Mouse (Mus musculus) thymus, adult 2 months (tissue): ENCODE measurements around the gene Dennd6b. TPM values are rescaled to one million over a fixed set of nuclear protein-coding genes. Genes with fewer than 3 reads are reported as not detected.
A peak's percentile ranks its signal among the peaks of the same experiment; 100 is the strongest.

Experiments
- DNase-seq: peaks from one replicate; pipeline ENCODE4 v3.0.0; 2021
- H3K27ac ChIP-seq: fragments of 200-500 bp; 2 replicates; pipeline ENCODE4 v1.5.1; 2012; ENCODE audit warnings: low read length, control low read depth; ENCODE audit not compliant: control insufficient read depth, insufficient read depth
- H3K27me3 ChIP-seq: fragments of 200-500 bp; 2 replicates; pipeline ENCODE4 v1.6.1; 2012; ENCODE audit warnings: mild to moderate bottlenecking, low read length, moderate library complexity, mixed read lengths; ENCODE audit not compliant: control insufficient read depth, insufficient read depth
- H3K36me3 ChIP-seq: fragments of 200-500 bp; 2 replicates; pipeline ENCODE4 v1.6.1; 2012; ENCODE audit warnings: mild to moderate bottlenecking, low read length, moderate library complexity; ENCODE audit not compliant: control insufficient read depth, insufficient read depth
- H3K4me1 ChIP-seq: fragments of 200-500 bp; replicated peaks from 2 replicates; pipeline ENCODE4 v1.6.1; 2012; ENCODE audit warnings: low read length; ENCODE audit not compliant: control insufficient read depth, insufficient read depth
- H3K4me3 ChIP-seq: fragments of 200-500 bp; 2 replicates; pipeline ENCODE4 v1.5.1; 2012; ENCODE audit warnings: mild to moderate bottlenecking, low read length, control low read depth, moderate library complexity; ENCODE audit not compliant: control insufficient read depth, insufficient read depth
- CTCF ChIP-seq: fragments of 200-500 bp; IDR thresholded peaks from 2 replicates; pipeline ENCODE4 v1.5.1; 2012; ENCODE audit warnings: mild to moderate bottlenecking, control low read depth, low read length, moderate library complexity, borderline replicate concordance; ENCODE audit not compliant: control insufficient read depth, poor library complexity, insufficient read depth; ENCODE audit errors: extremely low read depth
- POLR2A ChIP-seq: fragments of 200-500 bp; IDR thresholded peaks from 2 replicates; pipeline ENCODE4 v1.6.1; 2012; ENCODE audit warnings: mild to moderate bottlenecking, low read length, control low read depth, moderate library complexity; ENCODE audit not compliant: control insufficient read depth, poor library complexity, insufficient read depth; ENCODE audit errors: extremely low read depth
- WGBS: fragments of 180-500 bp; shearing (Covaris S2); methylation state at CpG from one replicate; pipeline ENCODE4 v1.1.7; 2018; 5-methylcytosine and 5-hydroxymethylcytosine counted together
- polyA plus RNA-seq: library from polyadenylated mRNA; depleted of rRNA; stranded (reverse); fragments of >200 nt; gene quantifications from 2 replicates; pipeline ENCODE4 v1.2.3, GENCODE M21; 2012

The Dennd6b gene
- polyA plus RNA-seq, 1 experiment = 50.1 TPM

DNA sequence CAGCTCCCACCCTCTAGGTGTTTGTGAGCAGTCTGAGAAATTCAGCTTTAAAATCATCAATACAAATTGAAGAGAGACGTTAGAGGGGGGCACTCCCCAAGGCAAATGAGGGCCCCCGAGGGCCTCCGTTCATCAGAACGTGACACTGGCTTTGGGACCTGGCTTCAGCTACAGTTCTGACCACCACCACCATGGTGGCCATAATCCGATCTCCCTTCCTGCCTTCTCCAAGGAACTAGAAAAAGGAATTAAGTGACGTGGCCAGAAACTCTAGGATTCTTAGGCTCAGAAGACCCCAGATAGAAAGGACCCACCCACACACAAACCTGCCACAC is 16.7 kb downstream of the Dennd6b start:
- Histone ChIP-seq H3K4me3 (no peak overlapping the region), H3K36me3 (no peaks in the 10 kb centered on the region), H3K27me3 (peaks cover 5% of the 10 kb centered on the region; the same call in 1 of the 2 replicates), H3K27ac (peak overlapping the region; percentile 18; the same call in 1 of the 2 replicates), H3K4me1 (peaks cover 22% of the 10 kb centered on the region; the same call in 1 of the 2 replicates)
- TF ChIP-seq CTCF (no peak), POLR2A (no peak)
- no peak for DNase-seq
- 64% methylated on average over 6 of the region's 6 CpGs for WGBS

DNA sequence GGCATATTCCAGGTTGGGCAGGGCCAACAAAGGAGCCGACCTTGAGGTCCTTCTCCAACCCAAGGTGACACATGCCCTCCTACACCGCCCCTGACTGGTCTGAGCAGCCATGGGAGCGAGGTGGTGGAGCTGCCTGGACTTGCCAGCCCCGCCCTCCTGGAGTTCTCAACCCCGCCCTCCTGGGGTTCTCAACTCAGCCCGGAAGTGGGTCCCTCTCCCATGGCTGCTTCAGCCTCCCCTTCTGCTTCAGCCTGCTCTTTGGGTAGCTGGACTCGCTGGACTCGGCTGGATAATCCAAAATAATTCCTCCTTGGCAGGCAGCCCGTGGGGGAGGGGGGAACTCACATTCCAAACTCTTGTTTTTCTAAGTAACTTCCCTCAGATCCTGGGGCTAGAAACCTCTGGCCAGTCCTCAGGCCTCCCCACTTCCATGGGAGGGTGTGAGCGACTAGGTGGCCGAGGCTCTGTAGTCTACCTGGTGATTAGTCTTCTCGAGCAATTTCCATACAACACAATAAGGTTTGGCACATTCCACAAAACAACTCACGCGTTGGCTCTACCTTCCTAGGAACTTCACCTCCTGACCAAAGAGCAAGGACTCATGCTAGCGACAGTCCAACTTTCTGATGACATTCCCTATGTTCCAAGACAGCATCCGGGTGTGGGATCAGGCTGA is 17.2 kb downstream of the Dennd6b start:
- peaks cover 5% of the 10 kb centered on the region; the same call in 1 of the 2 replicates for H3K27me3 ChIP-seq
- H3K36me3 ChIP-seq = no peaks in the 10 kb centered on the region
- H3K4me3 ChIP-seq = no peak overlapping the region
- 51% methylated on average over 16 of the region's 16 CpGs for WGBS
- TF ChIP-seq CTCF (no peak), POLR2A (no peak)
- DNase-seq = peak; percentile 18
- peaks cover 22% of the 10 kb centered on the region; the same call in 1 of the 2 replicates for H3K4me1 ChIP-seq
- H3K27ac ChIP-seq = peak overlapping the region; percentile 18; the same call in 1 of the 2 replicates

DNA sequence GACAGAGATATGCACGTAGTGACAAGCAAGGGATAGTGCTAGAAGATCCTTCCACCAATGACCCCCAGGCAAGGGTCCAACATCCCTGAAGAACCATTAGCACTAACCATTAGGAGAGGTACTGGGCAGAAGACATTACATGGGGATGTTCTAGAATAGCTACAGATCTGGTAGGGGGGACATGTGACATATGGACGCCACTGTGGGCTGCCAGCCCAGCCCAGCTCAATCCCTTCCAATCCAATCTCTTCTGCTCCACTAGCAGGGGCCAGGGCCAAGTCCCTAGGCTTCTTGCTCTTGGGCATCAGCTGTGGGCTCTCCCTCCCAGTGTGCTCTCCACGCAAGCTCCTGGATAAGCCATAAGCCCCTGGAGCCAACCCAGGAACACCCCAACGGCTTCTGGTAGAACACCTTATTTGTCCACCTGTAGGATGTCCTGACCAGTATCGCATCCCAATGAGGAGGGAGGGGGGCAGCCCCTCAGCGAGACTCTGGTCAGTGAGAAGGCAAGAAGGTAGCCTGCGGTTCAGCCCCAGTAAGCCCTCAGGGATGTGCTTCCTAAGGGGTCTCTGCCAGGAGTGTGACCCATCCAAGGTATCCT is 17.9 kb downstream of the Dennd6b start:
- TF ChIP-seq CTCF = no peak
- TF ChIP-seq POLR2A = no peak
- WGBS = 89% methylated on average over 7 of the region's 7 CpGs
- no peaks in the 10 kb centered on the region for H3K36me3 ChIP-seq
- H3K27ac ChIP-seq = no peak overlapping the region
- H3K4me1 ChIP-seq = peaks cover 27% of the 10 kb centered on the region
- no peak overlapping the region for H3K4me3 ChIP-seq
- DNase-seq = no peak
- peaks cover 5% of the 10 kb centered on the region; the same call in 1 of the 2 replicates for H3K27me3 ChIP-seq

DNA sequence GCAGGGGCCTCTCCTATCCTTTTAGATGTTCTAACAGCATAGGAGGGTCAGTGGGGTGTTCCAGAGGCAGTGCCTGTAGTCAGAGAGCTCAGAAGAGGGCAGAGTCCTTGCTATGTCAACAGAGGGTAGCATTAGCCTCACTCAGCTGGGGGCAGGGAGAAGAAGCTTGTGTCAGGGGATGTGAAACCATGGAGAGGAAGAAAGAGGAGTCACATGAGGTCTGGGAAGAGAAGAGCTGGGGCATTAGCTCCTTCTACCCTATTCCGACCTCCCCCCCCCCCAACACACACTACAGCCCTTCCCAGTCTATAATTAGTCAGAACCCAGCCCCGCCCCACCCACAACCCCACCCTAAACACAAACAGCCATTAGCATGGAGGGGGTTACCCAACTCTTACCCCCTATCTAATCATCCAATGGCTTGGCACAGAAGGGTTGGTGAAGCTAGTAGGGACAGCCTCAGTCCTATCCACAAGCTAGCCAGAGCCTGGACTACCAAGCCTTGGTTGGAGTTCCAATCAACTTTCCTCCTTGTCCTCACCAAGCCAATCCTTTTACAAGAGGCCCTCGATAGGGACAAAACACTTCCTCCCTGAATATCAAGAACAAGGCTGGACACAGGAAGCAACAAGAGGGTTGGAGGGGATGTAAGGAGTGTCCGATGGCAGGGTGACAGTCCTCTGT is 18.6 kb downstream of the Dennd6b start:
- Histone ChIP-seq H3K27ac (no peak overlapping the region), H3K27me3 (peaks cover 5% of the 10 kb centered on the region), H3K4me1 (peaks cover 34% of the 10 kb centered on the region), H3K4me3 (no peak overlapping the region), H3K36me3 (no peaks in the 10 kb centered on the region)
- no peak for TF ChIP-seq CTCF
- TF ChIP-seq POLR2A = no peak
- WGBS = 72% methylated on average over 4 of the region's 4 CpGs
- DNase-seq = no peak

DNA sequence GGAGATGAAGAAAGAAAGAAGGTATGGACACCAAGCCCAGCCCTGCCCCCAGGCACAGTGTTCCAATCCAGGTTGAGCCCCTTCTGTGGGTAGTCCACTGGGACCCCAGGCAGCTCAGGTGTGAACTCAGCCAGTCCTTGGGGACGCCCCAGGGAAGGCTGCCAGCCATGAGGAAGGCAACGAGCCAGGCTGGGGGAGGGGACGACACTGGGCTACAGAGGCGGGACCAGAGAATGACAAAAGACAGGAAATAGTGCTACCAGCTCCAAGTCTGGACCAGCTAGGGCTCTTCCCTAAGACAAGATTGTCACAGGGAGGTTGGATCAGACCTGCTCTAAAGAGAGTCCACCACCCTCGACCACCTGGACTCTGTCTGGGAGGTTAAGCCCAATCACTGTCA is 19.2 kb downstream of the Dennd6b start:
- 16% methylated on average over 5 of the region's 5 CpGs for WGBS
- TF ChIP-seq CTCF = no peak
- no peak for TF ChIP-seq POLR2A
- Histone ChIP-seq H3K4me1 (peaks cover 34% of the 10 kb centered on the region), H3K36me3 (no peaks in the 10 kb centered on the region), H3K27me3 (peaks cover 5% of the 10 kb centered on the region), H3K27ac (no peak overlapping the region), H3K4me3 (no peak overlapping the region)
- no peak for DNase-seq

DNA sequence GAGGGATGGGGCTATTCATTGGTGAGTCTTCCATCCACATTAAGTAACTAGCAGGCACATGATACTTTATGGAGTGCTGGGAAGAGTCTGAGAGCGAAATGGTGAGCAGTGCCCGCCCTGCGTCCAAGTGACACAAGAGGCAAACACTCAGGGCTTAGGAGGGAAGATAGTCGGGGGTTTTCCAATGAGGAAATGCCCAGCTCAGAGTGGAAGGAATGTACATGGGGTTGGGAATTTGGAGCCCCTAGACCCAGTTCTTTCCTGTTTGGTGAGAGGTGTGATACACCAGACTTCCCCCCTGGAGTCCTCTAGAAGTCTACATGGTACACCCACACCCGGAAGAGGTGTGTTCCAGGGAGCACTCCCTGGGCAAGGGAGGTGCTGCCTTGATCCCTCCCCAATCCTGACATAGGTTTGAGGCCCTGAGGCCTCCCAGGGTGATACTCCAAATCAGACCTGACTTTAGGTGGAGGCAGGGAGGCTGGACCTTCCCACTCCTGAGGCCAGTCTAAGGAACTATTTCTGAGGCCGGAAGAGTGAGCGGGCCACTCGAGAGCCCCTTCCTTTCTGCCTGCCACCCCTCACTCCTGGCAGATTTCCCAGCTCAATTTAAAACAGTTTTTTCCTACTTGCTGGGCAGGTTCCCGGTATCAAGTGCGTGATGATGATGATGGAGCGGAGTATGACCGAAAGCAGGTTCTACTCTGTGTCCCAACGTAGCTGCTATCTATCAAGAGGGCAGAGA is 20.7 kb downstream of the Dennd6b start:
- Histone ChIP-seq H3K4me1 (peaks cover 32% of the 10 kb centered on the region), H3K36me3 (no peaks in the 10 kb centered on the region), H3K4me3 (no peak overlapping the region), H3K27ac (no peak overlapping the region), H3K27me3 (no peaks in the 10 kb centered on the region; the same call in none of the 2 replicates)
- 92% methylated on average over 13 of the region's 13 CpGs for WGBS
- no peak for DNase-seq
- no peak for TF ChIP-seq CTCF
- TF ChIP-seq POLR2A = no peak
